Comparison of ENCODE assay signal across 31 mouse cellular contexts in genomic region chr5:24553621-24554244, GRCm38 (mm10). TPM values are rescaled to one million over a fixed set of nuclear protein-coding genes. Genes with fewer than 3 reads are reported as not detected.
DNase-seq lines count a peak whose midpoint lies in the region; ATAC-seq lines count a peak whose summit lies in the region.
"Had no signal": no experiment of that assay in that cellular context is flagged by ENCODE, and none has a peak within 500 bp of the region (broad histone marks: within the 10 kb centered on the region; RNA-seq: fewer than 3 reads in every experiment).

No protein-coding gene starts in this region.

- H3K27me3 ChIP-seq in neural tube, embryonic 11.5 days (ENCODE audit: control insufficient read depth, insufficient read depth, low read length) = no peaks in the 10 kb centered on the region
- no peaks in the 10 kb centered on the region for H3K27me3 ChIP-seq in intestine, embryonic 16.5 days (replicated peaks; ENCODE audit: control insufficient read depth, insufficient read depth, low read length)
- H3K27me3 ChIP-seq in forebrain, embryonic 10.5 days (ENCODE audit: poor library complexity, severe bottlenecking) = peaks cover 35% of the 10 kb centered on the region

- H3K4me2 ChIP-seq in neural tube, embryonic 11.5 days (ENCODE audit: low read depth) = no peak overlapping the region
- H3K4me2 ChIP-seq in intestine, embryonic 16.5 days (ENCODE audit: low read depth, low read length) = no peak overlapping the region
- H3K4me2 ChIP-seq: forebrain, embryonic 12.5 days; hindbrain, embryonic 14.5 days; liver, embryonic 13.5 days; midbrain, embryonic 15.5 days had no signal

- H3K9ac ChIP-seq in neural tube, embryonic 11.5 days (ENCODE audit: low read length) = no peak overlapping the region
- H3K9ac ChIP-seq in intestine, embryonic 16.5 days (ENCODE audit: low read depth, low read length) = no peak overlapping the region
- H3K9ac ChIP-seq: forebrain, embryonic 12.5 days; hindbrain, embryonic 14.5 days; liver, embryonic 13.5 days; midbrain, embryonic 15.5 days had no signal

- no peak overlapping the region for H3K27ac ChIP-seq in neural tube, embryonic 11.5 days (ENCODE audit: low read depth, low read length)
- no peak overlapping the region for H3K27ac ChIP-seq in intestine, embryonic 16.5 days (ENCODE audit: low read length)
- H3K27ac ChIP-seq in forebrain, embryonic 10.5 days = no peak overlapping the region
- H3K27ac ChIP-seq: forebrain, embryonic 12.5 days; heart, adult 2 months; hindbrain, embryonic 14.5 days; kidney, postnatal 0 days; left cerebral cortex, adult 2 months; liver, embryonic 13.5 days; midbrain, embryonic 15.5 days had no signal

- peak; percentile 24 for DNase-seq in adrenal gland, postnatal 14 days
- no peak for DNase-seq in adrenal gland, adult 8-10 months
- DNase-seq in ovary, adult 18-20 months (ENCODE audit: low spot score) = peak; percentile 33
- DNase-seq in ovary, postnatal 36 days (ENCODE audit: low spot score) = no peak
- DNase-seq in forelimb bud, embryonic 11.5 days (ENCODE audit: low read depth, low spot score) = peak; percentile 43
- DNase-seq in neural tube, embryonic 11.5 days (ENCODE audit: low spot score) = peak; percentile 24
- DNase-seq in forebrain, embryonic 10.5 days (ENCODE audit: extremely low spot score, low spot score) = no peak
- DNase-seq: cerebellum, adult 8-10 months; gastrocnemius, postnatal 36 days; heart, adult 2 months; heart, postnatal 4 days; kidney, adult 2 months; liver, embryonic 13.5 days; lung, adult 2 months; lung, postnatal 36 days; thymus, postnatal 25 days had no signal

- WGBS in neural tube, embryonic 11.5 days = 69% methylated on average over 5 of the region's 5 CpGs
- WGBS in intestine, embryonic 16.5 days = 70% methylated on average over 5 of the region's 5 CpGs
- 80% methylated on average over 5 of the region's 5 CpGs for WGBS in forebrain, embryonic 10.5 days

- no peaks in the 10 kb centered on the region for H3K9me3 ChIP-seq in neural tube, embryonic 11.5 days (ENCODE audit: control insufficient read depth, low read length)
- no peaks in the 10 kb centered on the region for H3K9me3 ChIP-seq in intestine, embryonic 16.5 days (ENCODE audit: control insufficient read depth, low read length)
- H3K9me3 ChIP-seq in forebrain, embryonic 10.5 days = no peaks in the 10 kb centered on the region; the same call in 1 of the 2 replicates
- H3K9me3 ChIP-seq: forebrain, embryonic 12.5 days; liver, embryonic 13.5 days; midbrain, embryonic 15.5 days had no signal

- no peak for ATAC-seq in neural tube, embryonic 11.5 days (ENCODE audit: insufficient read depth, low FRiP score, low TSS enrichment)
- no peak for ATAC-seq in intestine, embryonic 16.5 days
- ATAC-seq: CD4-positive, CD25-positive, alpha-beta regulatory T cell, adult 4 months; inflammation-experienced regulatory T-cells, adult 6 months; midbrain, embryonic 15.5 days had no signal

- H3K4me3 ChIP-seq in neural tube, embryonic 11.5 days (ENCODE audit: low read depth, low read length) = no peak overlapping the region
- H3K4me3 ChIP-seq in intestine, embryonic 16.5 days (ENCODE audit: low read length) = no peak overlapping the region
- no peak overlapping the region for H3K4me3 ChIP-seq in forebrain, embryonic 10.5 days
- H3K4me3 ChIP-seq: forebrain, embryonic 12.5 days; heart, adult 2 months; left cerebral cortex, adult 2 months; liver, embryonic 13.5 days; midbrain, embryonic 15.5 days had no signal

- no peaks in the 10 kb centered on the region for H3K36me3 ChIP-seq in neural tube, embryonic 11.5 days (ENCODE audit: control insufficient read depth, insufficient read depth, low read length)
- no peaks in the 10 kb centered on the region for H3K36me3 ChIP-seq in intestine, embryonic 16.5 days (ENCODE audit: control insufficient read depth, insufficient read depth, low read length)
- no peaks in the 10 kb centered on the region for H3K36me3 ChIP-seq in forebrain, embryonic 10.5 days (replicated peaks)
- H3K36me3 ChIP-seq: forebrain, embryonic 12.5 days; liver, embryonic 13.5 days; midbrain, embryonic 15.5 days had no signal

- peaks cover 9% of the 10 kb centered on the region for H3K4me1 ChIP-seq in neural tube, embryonic 11.5 days (ENCODE audit: control insufficient read depth, insufficient read depth, low read length)
- H3K4me1 ChIP-seq in intestine, embryonic 16.5 days (ENCODE audit: control insufficient read depth, insufficient read depth, low read length) = peaks cover 7% of the 10 kb centered on the region
- peaks cover 25% of the 10 kb centered on the region for H3K4me1 ChIP-seq in forebrain, embryonic 10.5 days

RNA-seq across cellular contexts. Expression of gene 4931409K22Rik, which starts 2.9 kb away (rescaled TPM):
- total RNA-seq in adrenal gland, postnatal 14 days (2021) = not detected in 2 replicates
- total RNA-seq in adrenal gland, adult 8-10 months (2022) = not detected
- not detected in 2 replicates for polyA plus RNA-seq in neural tube, embryonic 11.5 days (2014; fragmentation: Nextera tagmentation; extraction: Ambion mirVana)
- polyA plus RNA-seq in intestine, embryonic 16.5 days (2015; fragmentation: Nextera tagmentation; extraction: Ambion mirVana) = not detected in 2 replicates
- polyA plus RNA-seq in forebrain, embryonic 10.5 days (2016; fragmentation: Nextera tagmentation; extraction: Ambion mirVana) = 0.06 TPM in 1 of 2 replicates, not detected in the other
- total RNA-seq: adrenal gland, adult 18-20 months; gastrocnemius, adult 18-20 months; gastrocnemius, postnatal 36 days; heart, adult 2 months; heart, postnatal 4 days; layer of hippocampus, postnatal 10 days; megakaryocyte-erythroid progenitor cell, adult 5-6 weeks had no signal
- polyA plus RNA-seq: CD4-positive, CD25-positive, alpha-beta regulatory T cell, adult 4 months; heart, embryonic 16.5 days; inflammation-experienced regulatory T-cells, adult 6 months; liver, embryonic 13.5 days; lung, adult 2 months; midbrain, embryonic 15.5 days; small intestine, adult 2 months had no signal

RNA-seq across cellular contexts. Expression of gene Asb10, which starts 13.0 kb away (rescaled TPM):
- 0.15 and 0.19 TPM in 2 replicates for total RNA-seq in adrenal gland, postnatal 14 days (2021)
- total RNA-seq in adrenal gland, adult 8-10 months (2022) = under 1 TPM; 0.37 to 0.75 (median 0.59) TPM
- polyA plus RNA-seq in neural tube, embryonic 11.5 days (2014; fragmentation: Nextera tagmentation; extraction: Ambion mirVana) = 0.38 TPM in 1 of 2 replicates, not detected in the other
- 0.16 and 0.29 TPM in 2 replicates for polyA plus RNA-seq in intestine, embryonic 16.5 days (2015; fragmentation: Nextera tagmentation; extraction: Ambion mirVana)
- polyA plus RNA-seq in forebrain, embryonic 10.5 days (2016; fragmentation: Nextera tagmentation; extraction: Ambion mirVana) = 0.09 and 0.15 TPM in 2 replicates
- total RNA-seq: left cerebral cortex, adult 2 months; megakaryocyte-erythroid progenitor cell, adult 5-6 weeks had no signal
- polyA plus RNA-seq: CD4-positive, CD25-positive, alpha-beta regulatory T cell, adult 4 months; inflammation-experienced regulatory T-cells, adult 6 months had no signal

RNA-seq across cellular contexts. Expression of gene Abcf2, which starts 23.5 kb away (rescaled TPM):
- total RNA-seq in adrenal gland, postnatal 14 days (2021) = 59.3 and 67.0 TPM in 2 replicates
- total RNA-seq in adrenal gland, adult 8-10 months (2022) = 10 to 100 TPM; 59.5 to 89.6 (median 75.2) TPM
- polyA plus RNA-seq in neural tube, embryonic 11.5 days (2014; fragmentation: Nextera tagmentation; extraction: Ambion mirVana) = 136 and 147 TPM in 2 replicates
- 75.0 and 82.7 TPM in 2 replicates for polyA plus RNA-seq in intestine, embryonic 16.5 days (2015; fragmentation: Nextera tagmentation; extraction: Ambion mirVana)
- polyA plus RNA-seq in forebrain, embryonic 10.5 days (2016; fragmentation: Nextera tagmentation; extraction: Ambion mirVana) = 193 and 197 TPM in 2 replicates

RNA-seq across cellular contexts. Expression of gene Gbx1, which starts 26.7 kb away (rescaled TPM):
- total RNA-seq in adrenal gland, postnatal 14 days (2021) = not detected in 2 replicates
- not detected for total RNA-seq in adrenal gland, adult 8-10 months (2022)
- 0.92 and 1.3 TPM in 2 replicates for polyA plus RNA-seq in neural tube, embryonic 11.5 days (2014; fragmentation: Nextera tagmentation; extraction: Ambion mirVana)
- polyA plus RNA-seq in intestine, embryonic 16.5 days (2015; fragmentation: Nextera tagmentation; extraction: Ambion mirVana) = 0.04 TPM in 1 of 2 replicates, not detected in the other
- 0.09 and 0.21 TPM in 2 replicates for polyA plus RNA-seq in forebrain, embryonic 10.5 days (2016; fragmentation: Nextera tagmentation; extraction: Ambion mirVana)
- total RNA-seq: adrenal gland, adult 18-20 months; gastrocnemius, adult 18-20 months; gastrocnemius, postnatal 36 days; heart, adult 2 months; heart, postnatal 4 days; layer of hippocampus, postnatal 10 days; megakaryocyte-erythroid progenitor cell, adult 5-6 weeks had no signal
- polyA plus RNA-seq: CD4-positive, CD25-positive, alpha-beta regulatory T cell, adult 4 months; heart, embryonic 16.5 days; small intestine, adult 2 months; stomach, embryonic 16.5 days had no signal

RNA-seq across cellular contexts. Expression of gene Chpf2, which starts 32.8 kb away (rescaled TPM):
- total RNA-seq in adrenal gland, postnatal 14 days (2021) = 32.3 and 44.0 TPM in 2 replicates
- total RNA-seq in adrenal gland, adult 8-10 months (2022) = 10 to 100 TPM; 38.1 to 70.3 (median 57.1) TPM
- 10.3 and 13.0 TPM in 2 replicates for polyA plus RNA-seq in neural tube, embryonic 11.5 days (2014; fragmentation: Nextera tagmentation; extraction: Ambion mirVana)
- polyA plus RNA-seq in intestine, embryonic 16.5 days (2015; fragmentation: Nextera tagmentation; extraction: Ambion mirVana) = 16.3 and 18.0 TPM in 2 replicates
- 15.1 and 16.0 TPM in 2 replicates for polyA plus RNA-seq in forebrain, embryonic 10.5 days (2016; fragmentation: Nextera tagmentation; extraction: Ambion mirVana)

Comparison
In these comparisons a context has a peak if more than half of its experiments do, and no peak if none do; other contexts are left out.
1. DNase-seq: peak in adrenal gland, postnatal 14 days (single experiment), ovary, adult 18-20 months (single experiment), forelimb bud, embryonic 11.5 days (single experiment) and neural tube, embryonic 11.5 days (single experiment); none in adrenal gland, adult 8-10 months (single experiment), ovary, postnatal 36 days (single experiment) and forebrain, embryonic 10.5 days (single experiment).